Mouse (Mus musculus): ENCODE data around the gene Tjp1. TPM values are rescaled to one million over a fixed set of nuclear protein-coding genes. Genes with fewer than 3 reads are reported as not detected.

Tjp1 gene
- 19.7 and 22.4 TPM in 2 replicates for polyA plus RNA-seq (2015; fragmentation: Nextera tagmentation; extraction: Ambion mirVana)

DNA sequence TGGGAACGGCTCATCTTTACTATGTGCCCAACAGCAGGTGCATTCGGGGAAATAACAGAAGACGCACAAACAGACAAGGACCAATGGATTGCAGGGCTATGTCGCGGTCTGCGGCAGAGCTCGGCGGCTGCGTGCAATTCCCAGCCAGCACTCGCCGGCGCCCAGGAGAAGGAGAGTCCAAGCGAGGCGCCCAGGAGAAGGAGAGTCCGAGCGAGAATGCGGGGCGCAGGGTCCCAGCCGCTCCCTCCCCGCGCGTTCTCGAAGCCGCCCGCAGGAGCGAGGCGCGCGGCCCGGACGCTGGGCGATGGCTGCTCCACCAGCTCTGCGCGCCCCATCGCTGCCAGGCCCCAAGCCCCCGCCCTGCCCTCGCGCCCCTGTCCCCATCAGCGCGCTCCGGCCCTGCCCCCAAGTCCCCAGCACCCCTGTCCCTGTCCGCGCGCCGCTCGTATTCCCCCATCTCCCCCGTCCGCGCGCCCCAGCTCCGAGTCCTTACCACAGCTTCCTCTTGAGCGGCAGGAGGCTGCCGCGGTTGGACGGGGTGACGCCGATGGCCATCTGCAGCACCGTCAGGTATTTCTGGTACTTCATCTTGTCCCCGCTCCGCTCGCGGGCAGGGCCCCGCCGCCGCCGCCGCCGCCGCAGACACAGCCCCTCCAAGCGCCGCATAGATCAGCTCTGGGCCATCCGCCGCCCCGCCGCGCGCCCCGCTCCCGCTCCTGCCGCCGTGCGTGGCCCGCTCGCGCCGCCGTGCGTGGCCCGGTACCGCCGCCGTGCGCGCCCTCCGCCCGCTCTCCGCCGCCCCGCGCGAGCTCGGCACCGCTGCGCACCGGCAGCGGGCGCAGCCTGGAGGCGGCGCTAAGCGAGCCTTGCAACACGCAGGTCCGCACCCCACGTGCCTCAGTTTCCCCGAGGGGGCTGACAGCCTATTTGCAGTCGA lies at the start of gene Tjp1:
Gene Tjp1, minus strand, starts transcription at position 711 of the 937 bp plus-strand sequence.
- Histone ChIP-seq H3K9me3 (replicated peaks; ENCODE audit: control insufficient read depth, low read length) (no peaks in the 10 kb centered on the region), H3K4me2 (ENCODE audit: low read depth, low read length) (peak within 1 kb of the TSS; percentile 97), H3K27me3 (ENCODE audit: control insufficient read depth, insufficient read depth, low read length) (peaks cover 34% of the 10 kb centered on the region), H3K36me3 (ENCODE audit: control insufficient read depth, insufficient read depth) (no peaks in the 10 kb centered on the region), H3K27ac (ENCODE audit: low read length) (no peak within 1 kb of the TSS), H3K9ac (ENCODE audit: low read length) (peak within 1 kb of the TSS; percentile 59), H3K4me1 (ENCODE audit: control insufficient read depth, insufficient read depth, low read length) (no peaks in the 10 kb centered on the region), H3K4me3 (ENCODE audit: low read length) (peak within 1 kb of the TSS; percentile 67)
- ATAC-seq (replicated peaks; ENCODE audit: extremely low read depth, insufficient read depth, low FRiP score) = 0 out of 2 replicates have a peak, but pooled peaks have one; percentile 14
- WGBS = under 1% methylated on average over 98 of the region's 115 CpGs

DNA sequence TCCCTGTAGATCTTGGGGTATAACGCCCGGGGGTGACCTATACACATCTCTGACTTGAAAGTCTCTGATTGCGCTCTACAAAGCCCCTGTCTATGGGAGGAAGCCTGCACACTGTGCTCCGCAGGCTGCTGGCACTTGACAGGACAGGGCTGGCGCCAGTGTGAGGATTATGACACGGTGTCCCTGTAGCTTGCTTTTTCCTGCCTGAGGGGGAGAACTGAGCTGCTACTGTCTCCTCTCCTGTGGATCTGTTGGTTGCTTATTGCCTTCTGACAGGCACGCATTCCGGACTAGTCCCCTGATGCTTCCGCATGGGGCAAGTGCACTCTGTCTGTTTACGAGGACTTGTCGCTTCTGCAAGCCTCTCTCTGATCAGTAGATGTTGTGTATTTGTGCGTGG lies 49.5 kb upstream of the Tjp1 start:
- 51% methylated on average over 12 of the region's 12 CpGs for WGBS
- Histone ChIP-seq H3K36me3 (ENCODE audit: control insufficient read depth, insufficient read depth) (no peaks in the 10 kb centered on the region), H3K9me3 (replicated peaks; ENCODE audit: control insufficient read depth, low read length) (no peaks in the 10 kb centered on the region), H3K4me1 (ENCODE audit: control insufficient read depth, insufficient read depth, low read length) (no peaks in the 10 kb centered on the region), H3K27ac (ENCODE audit: low read length) (no peak overlapping the region), H3K4me3 (ENCODE audit: low read length) (no peak overlapping the region), H3K27me3 (ENCODE audit: control insufficient read depth, insufficient read depth, low read length) (no peaks in the 10 kb centered on the region), H3K4me2 (ENCODE audit: low read depth, low read length) (no peak overlapping the region), H3K9ac (ENCODE audit: low read length) (no peak overlapping the region)
- ATAC-seq (replicated peaks; ENCODE audit: extremely low read depth, insufficient read depth, low FRiP score) = no peak

DNA sequence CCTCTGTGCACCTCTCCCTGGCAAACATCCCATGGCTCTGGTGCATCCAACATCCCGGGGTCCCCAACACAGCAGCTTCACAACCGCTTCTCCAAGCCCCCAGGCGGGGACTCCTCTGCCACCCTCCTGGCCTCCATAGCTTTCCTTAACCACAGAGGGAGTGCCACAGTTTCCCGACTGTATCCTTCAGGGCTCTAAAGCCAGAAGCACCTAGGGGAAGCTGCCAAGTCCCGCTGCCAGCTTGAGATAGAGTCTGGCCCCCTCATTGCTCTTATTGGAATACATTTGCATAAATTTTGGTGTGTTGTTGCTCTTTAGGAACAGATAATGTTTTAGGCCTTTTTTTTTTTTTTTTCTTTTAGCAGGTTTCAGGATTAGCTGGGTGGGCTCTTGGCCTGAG lies 45.1 kb upstream of the Tjp1 start:
- no peak overlapping the region for H3K9ac ChIP-seq (ENCODE audit: low read length)
- H3K4me1 ChIP-seq (ENCODE audit: control insufficient read depth, insufficient read depth, low read length) = no peaks in the 10 kb centered on the region
- H3K4me3 ChIP-seq (ENCODE audit: low read length) = no peak overlapping the region
- 67% methylated on average over 5 of the region's 5 CpGs for WGBS
- H3K4me2 ChIP-seq (ENCODE audit: low read depth, low read length) = no peak overlapping the region
- H3K27ac ChIP-seq (ENCODE audit: low read length) = no peak overlapping the region
- no peaks in the 10 kb centered on the region for H3K9me3 ChIP-seq (replicated peaks; ENCODE audit: control insufficient read depth, low read length)
- no peaks in the 10 kb centered on the region for H3K36me3 ChIP-seq (ENCODE audit: control insufficient read depth, insufficient read depth)
- H3K27me3 ChIP-seq (ENCODE audit: control insufficient read depth, insufficient read depth, low read length) = no peaks in the 10 kb centered on the region
- ATAC-seq (replicated peaks; ENCODE audit: extremely low read depth, insufficient read depth, low FRiP score) = no peak

GRCm38 (mm10) chr7:65570691-65571090 lies 43.1 kb upstream of the Tjp1 start:
- no peaks in the 10 kb centered on the region for H3K27me3 ChIP-seq (ENCODE audit: control insufficient read depth, insufficient read depth, low read length)
- H3K9ac ChIP-seq (ENCODE audit: low read length) = no peak overlapping the region
- H3K4me2 ChIP-seq (ENCODE audit: low read depth, low read length) = no peak overlapping the region
- WGBS = 68% methylated on average over 4 of the region's 4 CpGs
- no peak for ATAC-seq (replicated peaks; ENCODE audit: extremely low read depth, insufficient read depth, low FRiP score)
- no peaks in the 10 kb centered on the region for H3K9me3 ChIP-seq (replicated peaks; ENCODE audit: control insufficient read depth, low read length)
- no peak overlapping the region for H3K4me3 ChIP-seq (ENCODE audit: low read length)
- no peaks in the 10 kb centered on the region for H3K36me3 ChIP-seq (ENCODE audit: control insufficient read depth, insufficient read depth)
- H3K4me1 ChIP-seq (ENCODE audit: control insufficient read depth, insufficient read depth, low read length) = no peaks in the 10 kb centered on the region
- H3K27ac ChIP-seq (ENCODE audit: low read length) = no peak overlapping the region

DNA sequence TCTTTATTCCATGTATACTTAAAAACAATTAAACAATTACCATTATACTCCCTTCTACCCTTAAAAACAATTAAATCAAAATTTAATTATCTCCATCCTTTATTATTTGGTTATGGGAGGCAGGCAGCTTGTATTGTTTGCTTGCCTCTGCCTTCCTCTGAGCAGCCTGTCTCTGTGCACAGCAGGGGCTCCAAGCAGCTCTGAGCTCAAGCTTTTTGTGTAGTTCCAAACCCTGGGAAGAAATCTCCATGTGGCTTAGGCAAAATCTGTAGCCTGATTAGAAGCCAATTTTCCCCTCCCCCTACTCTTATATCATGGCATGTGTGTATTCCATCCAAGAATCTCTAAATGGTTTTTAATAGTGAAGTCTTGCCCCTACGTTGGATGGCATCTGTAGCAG lies 28.4 kb upstream of the Tjp1 start:
- H3K4me2 ChIP-seq (ENCODE audit: low read depth, low read length) = no peak overlapping the region

DNA sequence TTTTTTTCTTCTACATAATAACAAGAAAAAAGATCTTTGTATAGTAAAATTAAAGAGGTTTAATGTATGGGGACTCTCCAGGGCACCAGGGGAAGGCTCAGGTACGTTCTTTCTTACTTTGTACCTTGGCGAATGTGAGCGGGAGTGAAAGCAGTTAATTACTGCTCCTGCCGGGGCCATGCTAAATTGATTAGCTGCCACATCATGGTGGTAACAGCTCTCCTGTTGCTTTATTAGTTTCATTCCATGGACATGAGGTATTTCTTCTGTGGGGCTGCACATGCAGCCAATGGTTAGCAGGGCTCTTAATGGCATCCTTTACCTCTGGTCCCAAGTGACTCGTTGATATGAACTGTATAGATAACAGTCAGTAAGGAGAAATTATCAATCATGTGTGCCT lies 18.2 kb upstream of the Tjp1 start:
- Histone ChIP-seq H3K9me3 (replicated peaks; ENCODE audit: control insufficient read depth, low read length) (no peaks in the 10 kb centered on the region), H3K9ac (ENCODE audit: low read length) (no peak overlapping the region), H3K4me3 (ENCODE audit: low read length) (no peak overlapping the region), H3K4me1 (ENCODE audit: control insufficient read depth, insufficient read depth, low read length) (no peaks in the 10 kb centered on the region), H3K27ac (ENCODE audit: low read length) (no peak overlapping the region), H3K27me3 (ENCODE audit: control insufficient read depth, insufficient read depth, low read length) (no peaks in the 10 kb centered on the region), H3K36me3 (ENCODE audit: control insufficient read depth, insufficient read depth) (no peaks in the 10 kb centered on the region), H3K4me2 (ENCODE audit: low read depth, low read length) (no peak overlapping the region)
- WGBS = 46% methylated on average over 5 of the region's 5 CpGs
- no peak for ATAC-seq (replicated peaks; ENCODE audit: extremely low read depth, insufficient read depth, low FRiP score)

More for the DNA sequence above, 28.4 kb upstream of the Tjp1 start:
- no peaks in the 10 kb centered on the region for H3K4me1 ChIP-seq (ENCODE audit: control insufficient read depth, insufficient read depth, low read length)
- H3K27me3 ChIP-seq (ENCODE audit: control insufficient read depth, insufficient read depth, low read length) = no peaks in the 10 kb centered on the region
- H3K9ac ChIP-seq (ENCODE audit: low read length) = no peak overlapping the region
- no peak for ATAC-seq (replicated peaks; ENCODE audit: extremely low read depth, insufficient read depth, low FRiP score)
- no peaks in the 10 kb centered on the region for H3K9me3 ChIP-seq (replicated peaks; ENCODE audit: control insufficient read depth, low read length)
- H3K27ac ChIP-seq (ENCODE audit: low read length) = no peak overlapping the region
- H3K4me3 ChIP-seq (ENCODE audit: low read length) = no peak overlapping the region
- no peaks in the 10 kb centered on the region for H3K36me3 ChIP-seq (ENCODE audit: control insufficient read depth, insufficient read depth)
- WGBS = 45% methylated on average over 1 of the region's 1 CpGs

DNA sequence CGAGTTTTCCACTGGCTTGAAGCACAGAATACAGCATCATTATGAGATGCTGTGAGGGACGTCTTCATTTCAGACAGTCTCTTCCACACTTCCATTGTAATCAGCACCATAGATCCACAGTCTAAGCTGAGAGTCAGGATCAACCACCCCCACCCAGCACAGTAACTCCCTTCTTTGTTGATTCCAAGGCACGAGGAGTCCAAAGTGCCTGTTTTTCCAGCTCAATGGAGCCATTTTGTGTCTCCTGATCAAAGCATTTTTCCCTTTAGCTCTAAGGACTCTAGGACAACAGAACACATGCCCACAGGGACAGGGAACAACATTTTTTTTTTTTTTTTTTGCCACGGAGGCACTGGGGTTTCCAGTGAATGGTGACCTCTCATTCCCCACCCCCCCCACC lies 5.1 kb upstream of the Tjp1 start:
- Histone ChIP-seq H3K4me3 (ENCODE audit: low read length) (no peak overlapping the region), H3K36me3 (ENCODE audit: control insufficient read depth, insufficient read depth) (no peaks in the 10 kb centered on the region), H3K4me2 (ENCODE audit: low read depth, low read length) (no peak overlapping the region), H3K27me3 (ENCODE audit: control insufficient read depth, insufficient read depth, low read length) (peaks cover 10% of the 10 kb centered on the region), H3K4me1 (ENCODE audit: control insufficient read depth, insufficient read depth, low read length) (no peaks in the 10 kb centered on the region), H3K27ac (ENCODE audit: low read length) (no peak overlapping the region), H3K9ac (ENCODE audit: low read length) (no peak overlapping the region), H3K9me3 (replicated peaks; ENCODE audit: control insufficient read depth, low read length) (peaks cover 7% of the 10 kb centered on the region)
- no peak for ATAC-seq (replicated peaks; ENCODE audit: extremely low read depth, insufficient read depth, low FRiP score)
- 66% methylated on average over 4 of the region's 4 CpGs for WGBS

DNA sequence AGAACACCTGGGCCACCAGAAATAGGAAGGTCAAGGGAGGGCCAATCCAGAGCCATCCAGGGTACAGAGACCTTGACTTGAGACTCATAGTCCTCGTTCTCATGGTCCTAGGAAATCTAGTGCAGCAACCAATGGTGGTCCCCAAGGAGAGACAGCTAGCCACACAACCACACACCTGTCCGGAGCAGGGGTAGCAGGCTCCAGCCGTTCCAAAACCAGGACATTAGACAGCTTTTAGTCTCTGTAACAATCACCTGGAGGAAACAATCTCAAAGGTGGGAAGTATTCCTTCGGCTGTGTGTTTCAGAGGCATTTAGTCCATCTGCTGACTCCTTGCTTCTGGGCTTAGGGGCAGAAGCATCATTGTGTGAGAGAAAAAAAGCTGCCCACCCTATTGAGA lies 4.5 kb downstream of the Tjp1 start:
- no peak for ATAC-seq (replicated peaks; ENCODE audit: extremely low read depth, insufficient read depth, low FRiP score)
- H3K9me3 ChIP-seq (replicated peaks; ENCODE audit: control insufficient read depth, low read length) = no peaks in the 10 kb centered on the region
- WGBS = 82% methylated on average over 4 of the region's 4 CpGs
- no peak overlapping the region for H3K27ac ChIP-seq (ENCODE audit: low read length)
- no peak overlapping the region for H3K9ac ChIP-seq (ENCODE audit: low read length)
- H3K36me3 ChIP-seq (ENCODE audit: control insufficient read depth, insufficient read depth) = no peaks in the 10 kb centered on the region
- H3K4me2 ChIP-seq (ENCODE audit: low read depth, low read length) = no peak overlapping the region
- no peak overlapping the region for H3K4me3 ChIP-seq (ENCODE audit: low read length)
- H3K4me1 ChIP-seq (ENCODE audit: control insufficient read depth, insufficient read depth, low read length) = no peaks in the 10 kb centered on the region
- H3K27me3 ChIP-seq (ENCODE audit: control insufficient read depth, insufficient read depth, low read length) = peaks cover 28% of the 10 kb centered on the region

DNA sequence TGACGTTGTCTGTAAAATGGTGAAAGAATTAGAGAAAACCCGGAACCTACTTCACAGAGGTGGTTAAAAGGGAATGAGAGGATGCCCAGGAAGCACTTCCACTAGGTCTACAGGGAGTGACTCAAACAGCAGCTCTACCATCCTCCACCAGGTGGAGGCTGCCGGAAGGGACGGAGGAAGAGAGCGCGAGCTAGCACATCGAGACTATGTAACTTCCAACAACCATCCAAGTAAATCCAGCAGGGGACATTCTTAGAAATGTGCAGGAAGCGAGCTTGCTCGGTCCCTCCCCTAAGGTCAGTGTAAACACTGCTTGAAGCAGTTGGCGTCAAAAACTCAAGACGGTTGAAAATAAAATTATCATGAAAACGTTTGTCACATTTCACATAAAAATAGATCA lies 5.1 kb downstream of the Tjp1 start:
- H3K27ac ChIP-seq (ENCODE audit: low read length) = no peak overlapping the region
- ATAC-seq (replicated peaks; ENCODE audit: extremely low read depth, insufficient read depth, low FRiP score) = no peak
- no peaks in the 10 kb centered on the region for H3K36me3 ChIP-seq (ENCODE audit: control insufficient read depth, insufficient read depth)
- peaks cover 22% of the 10 kb centered on the region for H3K27me3 ChIP-seq (ENCODE audit: control insufficient read depth, insufficient read depth, low read length)
- no peak overlapping the region for H3K4me2 ChIP-seq (ENCODE audit: low read depth, low read length)
- 56% methylated on average over 12 of the region's 12 CpGs for WGBS
- no peaks in the 10 kb centered on the region for H3K9me3 ChIP-seq (replicated peaks; ENCODE audit: control insufficient read depth, low read length)
- H3K9ac ChIP-seq (ENCODE audit: low read length) = no peak overlapping the region
- H3K4me1 ChIP-seq (ENCODE audit: control insufficient read depth, insufficient read depth, low read length) = no peaks in the 10 kb centered on the region
- no peak overlapping the region for H3K4me3 ChIP-seq (ENCODE audit: low read length)
